Mouse (Mus musculus): ENCODE measurements around the gene Apobec1. TPM values are rescaled to one million over a fixed set of nuclear protein-coding genes. Genes with fewer than 3 reads are reported as not detected.
A peak's percentile ranks its signal among the peaks of the same experiment; 100 is the strongest.

The Apobec1 gene
- polyA plus RNA-seq, 1 experiment from 2014 or later: 0.04 TPM

GRCm38 (mm10) chr6:122602992-122603322 is 713 bp upstream of the Apobec1 start:
- TF ChIP-seq CTCF (IDR thresholded peaks at IDR 0.05): no peak
- ChIA-PET POLR2A (no interaction called here), CTCF (no interaction called here)
- ATAC-seq (no peak), DNase-seq (ENCODE audit: low read depth, low spot score) (no peak)
- in situ Hi-C loops (cut with MboI; ENCODE audit: low pct_unique_long_range_greater_than_20kb): no loop called here
- H3K27me3 ChIP-seq: no peaks in the 10 kb centered on the region

DNA sequence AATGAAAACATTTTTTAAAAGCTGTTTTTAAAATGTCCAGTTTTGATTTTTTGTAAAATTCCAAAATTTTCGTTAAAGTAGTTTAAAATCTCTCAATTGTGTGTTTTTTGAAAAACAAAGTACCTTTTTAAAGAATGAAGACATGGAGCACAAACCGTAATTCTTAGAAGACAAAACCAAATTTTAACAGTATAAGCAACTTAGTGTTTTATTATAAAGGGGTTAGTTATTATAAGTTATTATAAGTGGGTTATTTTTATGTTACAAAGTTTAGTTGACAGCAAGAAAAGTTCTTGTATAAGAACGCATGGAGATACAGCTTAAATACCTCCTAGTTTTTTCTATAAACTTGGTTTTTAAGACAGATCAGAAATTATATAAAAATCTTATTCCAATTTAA is 629 bp downstream of the Apobec1 start:
- H3K27me3 ChIP-seq: no peaks in the 10 kb centered on the region
- ATAC-seq (no peak), DNase-seq (ENCODE audit: low read depth, low spot score) (no peak)
- ChIA-PET CTCF (interaction anchor here (1.5 kb wide), 1 partner anchor 39 kb away, joined by 3 read pairs; no protein-coding TSS in a partner anchor), POLR2A (no interaction called here)
- in situ Hi-C loops (cut with MboI; ENCODE audit: low pct_unique_long_range_greater_than_20kb): no loop called here
- no peak for TF ChIP-seq CTCF (IDR thresholded peaks at IDR 0.05)

DNA sequence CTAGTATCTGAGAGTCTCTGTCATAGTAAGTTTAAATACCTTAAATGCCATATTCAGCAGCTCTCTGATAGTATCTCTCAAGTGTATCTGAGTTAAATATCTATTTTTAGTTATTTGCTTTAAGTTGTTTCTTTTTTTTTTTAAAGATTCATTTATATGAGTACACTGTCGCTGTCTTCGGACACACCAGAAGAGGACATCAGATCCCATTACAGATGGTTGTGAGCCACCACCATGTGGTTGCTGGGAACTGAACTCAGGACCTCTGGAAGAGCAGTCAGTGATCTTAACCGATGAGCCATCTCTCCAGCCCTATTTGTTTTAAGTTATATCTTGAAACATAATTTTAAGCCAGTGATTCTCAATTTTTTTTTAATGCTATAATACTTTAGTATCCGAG is 1.2 kb downstream of the Apobec1 start:
- no peak for TF ChIP-seq CTCF (IDR thresholded peaks at IDR 0.05)
- DNase-seq (ENCODE audit: low read depth, low spot score) (no peak), ATAC-seq (no peak)
- in situ Hi-C loops (cut with MboI; ENCODE audit: low pct_unique_long_range_greater_than_20kb): no loop called here
- ChIA-PET CTCF (interaction anchor here (1.5 kb wide), 1 partner anchor 39 kb away, joined by 3 read pairs; no protein-coding TSS in a partner anchor), POLR2A (no interaction called here)
- H3K27me3 ChIP-seq: no peaks in the 10 kb centered on the region

DNA sequence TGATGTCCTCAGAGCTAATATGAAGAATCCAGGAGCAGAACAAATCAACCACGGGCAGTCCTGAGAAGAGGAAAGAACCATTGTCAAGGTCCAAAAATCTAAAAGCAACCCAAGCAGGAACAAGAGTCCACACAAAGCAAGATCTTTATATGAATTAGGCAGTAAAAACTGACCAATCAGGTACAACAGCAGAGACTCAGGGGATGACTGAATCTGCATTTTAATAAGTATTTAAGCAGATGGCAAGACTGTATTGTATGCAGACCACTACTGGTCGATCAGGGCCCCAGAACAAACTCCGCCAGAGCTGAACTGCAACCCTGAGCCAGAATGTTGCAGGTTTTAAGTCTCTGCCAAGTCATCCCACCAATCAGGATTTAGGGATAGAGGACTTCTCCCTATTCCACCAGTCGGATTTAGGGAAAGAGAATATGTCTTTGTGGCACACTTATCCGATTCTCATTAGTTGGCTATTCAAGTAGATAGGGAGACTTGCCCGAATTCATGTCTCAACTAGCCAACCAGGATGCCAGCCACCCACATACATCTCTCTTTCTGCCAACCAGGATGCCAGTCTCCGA is 2.1 kb downstream of the Apobec1 start:
- no peak for TF ChIP-seq CTCF (IDR thresholded peaks at IDR 0.05)
- ChIA-PET POLR2A (no interaction called here), CTCF (interaction anchor here (1.5 kb wide), 1 partner anchor 38 kb away, joined by 3 read pairs; no protein-coding TSS in a partner anchor)
- in situ Hi-C loops (cut with MboI; ENCODE audit: low pct_unique_long_range_greater_than_20kb): no loop called here
- no peak for DNase-seq (ENCODE audit: low read depth, low spot score)
- no peak for ATAC-seq
- no peaks in the 10 kb centered on the region for H3K27me3 ChIP-seq

- ChIA-PET POLR2A (no interaction called here), CTCF (no interaction called here)
- no peak for DNase-seq (ENCODE audit: low read depth, low spot score)
- TF ChIP-seq CTCF (IDR thresholded peaks at IDR 0.05): no peak
- in situ Hi-C loops (cut with MboI; ENCODE audit: low pct_unique_long_range_greater_than_20kb): no loop called here
- no peaks in the 10 kb centered on the region for H3K27me3 ChIP-seq
- no peak for ATAC-seq
Measured at GRCm38 (mm10) chr6:122599054-122599737, 3.0 kb downstream of the Apobec1 start.

GRCm38 (mm10) chr6:122598436-122598835 is 3.8 kb downstream of the Apobec1 start:
- DNase-seq (ENCODE audit: low read depth, low spot score): no peak
- in situ Hi-C loops (cut with MboI; ENCODE audit: low pct_unique_long_range_greater_than_20kb): no loop called here
- no peak for TF ChIP-seq CTCF (IDR thresholded peaks at IDR 0.05)
- ChIA-PET CTCF (no interaction called here), POLR2A (no interaction called here)
- ATAC-seq: no peak
- no peaks in the 10 kb centered on the region for H3K27me3 ChIP-seq

- CTCF ChIA-PET: no interaction called here
- DNase-seq (ENCODE audit: low read depth, low spot score): no peak
Measured at GRCm38 (mm10) chr6:122598014-122598413, 4.2 kb downstream of the Apobec1 start.

DNA sequence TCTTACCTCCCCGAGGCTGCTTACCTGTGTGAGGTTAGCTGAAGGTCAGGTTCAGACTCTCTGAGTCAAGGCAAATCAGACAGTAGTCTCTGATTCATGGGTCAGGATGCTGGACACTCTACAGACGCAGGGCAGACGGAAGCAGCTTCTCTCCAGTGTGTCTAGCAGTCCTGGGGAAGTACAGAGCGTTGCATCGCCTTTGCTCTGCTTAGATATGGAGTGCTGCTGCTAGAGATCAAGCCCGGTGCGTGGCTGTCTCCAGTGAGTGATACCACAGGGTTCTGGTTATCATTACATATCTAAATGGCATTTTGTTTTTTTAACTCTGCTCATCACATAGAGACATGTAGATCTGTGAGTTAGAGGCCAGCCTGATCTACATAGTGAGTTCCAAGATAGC is 5.6 kb downstream of the Apobec1 start:
- in situ Hi-C loops (cut with MboI; ENCODE audit: low pct_unique_long_range_greater_than_20kb): no loop called here
- no peak for TF ChIP-seq CTCF (IDR thresholded peaks at IDR 0.05)
- ATAC-seq: no peak
- no peak for DNase-seq (ENCODE audit: low read depth, low spot score)
- ChIA-PET CTCF (no interaction called here), POLR2A (no interaction called here)
- no peaks in the 10 kb centered on the region for H3K27me3 ChIP-seq

More at GRCm38 (mm10) chr6:122598014-122598413, 4.2 kb downstream of the Apobec1 start:
- POLR2A ChIA-PET: no interaction called here
- H3K27me3 ChIP-seq: no peaks in the 10 kb centered on the region
- TF ChIP-seq CTCF (IDR thresholded peaks at IDR 0.05): no peak
- in situ Hi-C loops (cut with MboI; ENCODE audit: low pct_unique_long_range_greater_than_20kb): no loop called here
- ATAC-seq: no peak

DNA sequence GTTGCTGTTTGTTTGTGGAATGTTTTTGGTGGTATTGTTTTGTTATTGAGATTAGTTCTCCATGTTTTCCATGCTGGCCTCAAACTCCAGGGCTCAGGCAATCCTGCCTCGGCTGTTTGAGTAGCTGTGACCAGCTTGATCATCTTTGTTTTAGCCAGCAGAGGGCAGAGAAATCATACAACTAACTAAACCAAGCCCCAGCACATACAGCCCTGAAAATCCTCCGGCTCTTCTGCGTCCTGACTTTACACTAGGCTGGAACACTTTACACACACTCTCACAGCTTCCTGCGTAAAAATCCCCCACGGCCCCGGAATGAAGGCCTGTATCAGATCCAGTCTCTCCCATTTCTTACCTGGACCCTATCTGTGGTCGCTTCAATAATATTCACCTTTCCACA is 6.6 kb downstream of the Apobec1 start:
- no peak for ATAC-seq
- in situ Hi-C loops (cut with MboI; ENCODE audit: low pct_unique_long_range_greater_than_20kb): no loop called here

GRCm38 (mm10) chr6:122592905-122593304 is 9.3 kb downstream of the Apobec1 start:
- TF ChIP-seq CTCF (IDR thresholded peaks at IDR 0.05): no peak
- ChIA-PET CTCF (no interaction called here), POLR2A (no interaction called here)
- in situ Hi-C loops (cut with MboI; ENCODE audit: low pct_unique_long_range_greater_than_20kb): no loop called here
- no peaks in the 10 kb centered on the region for H3K27me3 ChIP-seq
- no peak for DNase-seq (ENCODE audit: low read depth, low spot score)
- ATAC-seq: no peak

More for the DNA sequence above, 6.6 kb downstream of the Apobec1 start:
- no peaks in the 10 kb centered on the region for H3K27me3 ChIP-seq
- DNase-seq (ENCODE audit: low read depth, low spot score): no peak
- POLR2A ChIA-PET: no interaction called here
- CTCF ChIA-PET: no interaction called here
- TF ChIP-seq CTCF (IDR thresholded peaks at IDR 0.05): peak; percentile 32

DNA sequence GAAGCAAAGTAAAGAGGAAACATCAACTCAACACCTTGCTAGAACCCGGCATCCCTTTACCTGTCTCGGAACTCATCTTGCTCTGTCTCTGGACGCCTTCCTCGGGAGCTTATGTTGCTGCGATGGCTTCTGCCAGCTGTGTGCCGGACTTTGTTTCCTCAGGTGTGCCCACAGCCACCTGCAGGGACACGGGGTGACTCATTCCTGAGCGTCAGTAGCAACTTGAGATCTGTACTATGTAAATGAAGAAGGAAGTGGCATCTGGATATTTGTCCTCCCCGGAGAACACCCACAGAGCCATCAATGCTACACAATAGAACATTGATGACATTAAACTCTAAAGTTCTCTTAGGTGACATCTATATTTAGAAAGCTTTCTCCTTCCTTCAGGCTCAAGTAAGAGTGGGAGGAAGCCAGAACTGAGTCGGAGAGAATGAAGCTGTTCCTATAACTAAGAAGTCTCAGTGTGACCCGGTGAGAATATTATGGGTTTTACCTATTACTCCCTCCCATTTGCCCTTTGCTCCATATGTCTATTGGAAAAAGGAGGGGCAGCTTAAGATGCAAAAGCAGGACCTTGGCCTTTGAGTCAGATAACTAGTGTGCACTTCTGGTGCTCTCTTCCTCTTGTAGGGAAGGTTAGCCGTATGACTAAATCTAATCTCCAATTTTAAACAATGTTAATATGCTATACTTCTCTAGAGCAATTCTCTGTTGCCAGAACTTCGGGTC is 11.1 kb downstream of the Apobec1 start:
- DNase-seq (ENCODE audit: low read depth, low spot score): no peak
- CTCF ChIA-PET: no interaction called here
- ATAC-seq: no peak
- H3K27me3 ChIP-seq: no peaks in the 10 kb centered on the region
- no peak for TF ChIP-seq CTCF (IDR thresholded peaks at IDR 0.05)
- in situ Hi-C loops (cut with MboI; ENCODE audit: low pct_unique_long_range_greater_than_20kb): no loop called here
- POLR2A ChIA-PET: no interaction called here
